Mouse (Mus musculus) lung, adult 18-20 months (tissue): ENCODE results near the gene Selenov.
"Not testable (repeated sequence)": the region's sequence is repeated elsewhere in the genome, so short reads cannot be mapped to it uniquely, and the experiment has no call there.

ENCODE experiments used
- DNase-seq, 2 experiments: peaks; one replicate each; pipeline ENCODE4 v3.0.0; 2022; ENCODE audit warnings: mixed read lengths in 2 of 2

Gene Selenov

GRCm38 (mm10) chr7:28290165-28290564, 821 bp downstream of the Selenov start:
- DNase-seq = no peak

- no peak for DNase-seq
Measured at GRCm38 (mm10) chr7:28280630-28281029, 10.4 kb downstream of the Selenov start.

GRCm38 (mm10) chr7:28278279-28278652, 12.7 kb downstream of the Selenov start:
- no peak for DNase-seq

- peak; percentile 93 to 94 for DNase-seq
Measured at GRCm38 (mm10) chr7:28277615-28278278, 13.2 kb downstream of the Selenov start, which contains the start of gene Eid2b. Eid2b (plus strand) TSS chr7:28277739.

GRCm38 (mm10) chr7:28277237-28277614, 13.8 kb downstream of the Selenov start:
- DNase-seq = no peak

- no peak for DNase-seq
Measured at GRCm38 (mm10) chr7:28271761-28272160, 19.2 kb downstream of the Selenov start.

GRCm38 (mm10) chr7:28269355-28269754, 21.6 kb downstream of the Selenov start:
- DNase-seq = no peak

GRCm38 (mm10) chr7:28268576-28268975, 22.4 kb downstream of the Selenov start:
- DNase-seq = no peak

- peak; percentile 52 to 61 for DNase-seq
Measured at GRCm38 (mm10) chr7:28268042-28268531, 22.9 kb downstream of the Selenov start.

- peak; percentile 70 to 82 for DNase-seq
Measured at GRCm38 (mm10) chr7:28267129-28268041, 23.6 kb downstream of the Selenov start, which contains the start of gene Eid2. Eid2 (plus strand) TSS chr7:28267881.

- no peak for DNase-seq
Measured at GRCm38 (mm10) chr7:28265391-28265790, 25.6 kb downstream of the Selenov start.

GRCm38 (mm10) chr7:28263786-28264185, 27.2 kb downstream of the Selenov start:
- DNase-seq = peak; percentile 44 to 52

- no peak for DNase-seq
Measured at GRCm38 (mm10) chr7:28262861-28263260, 28.1 kb downstream of the Selenov start.

- no peak for DNase-seq
Measured at GRCm38 (mm10) chr7:28255476-28255875, 35.5 kb downstream of the Selenov start.

- DNase-seq = no peak
Measured at GRCm38 (mm10) chr7:28254591-28254990, 36.4 kb downstream of the Selenov start.

GRCm38 (mm10) chr7:28251976-28252375, 39.0 kb downstream of the Selenov start:
- DNase-seq = no peak

GRCm38 (mm10) chr7:28248957-28249356, 42.0 kb downstream of the Selenov start:
- no peak for DNase-seq

- DNase-seq = not testable (repeated sequence)
Measured at GRCm38 (mm10) chr7:28243943-28244342, 47.0 kb downstream of the Selenov start.
